Mouse (Mus musculus) neural tube, embryonic 14.5 days (tissue): ENCODE data around the gene Surf2. TPM values are rescaled to one million over a fixed set of nuclear protein-coding genes. Genes with fewer than 3 reads are reported as not detected.
"Not testable (repeated sequence)": the region's sequence is repeated elsewhere in the genome, so short reads cannot be mapped to it uniquely, and the experiment has no call there.

Experiments
- ATAC-seq: fragments of 200-750 bp; cut with Nextera tagmentation; 2 replicates; pipeline ENCODE4 v1.8.0; 2017; ENCODE audit warnings: low read depth, mild to moderate bottlenecking, moderate TSS enrichment, moderate library complexity
- H3K27ac ChIP-seq: fragments of 300-500 bp; sonication (generic); 2 replicates; pipeline ENCODE4 v1.5.1; 2014; ENCODE audit warnings: low read depth, mild to moderate bottlenecking, control low read depth, low read length, moderate library complexity, mixed read lengths
- H3K27me3 ChIP-seq: fragments of 300-500 bp; sonication (generic); 2 replicates; pipeline ENCODE4 v1.6.1; 2014; ENCODE audit warnings: low read length; ENCODE audit not compliant: control insufficient read depth, insufficient read depth
- H3K36me3 ChIP-seq: fragments of 300-500 bp; sonication (generic); 2 replicates; pipeline ENCODE4 v1.6.1; 2014; ENCODE audit warnings: low read length, mixed read lengths; ENCODE audit not compliant: control insufficient read depth, insufficient read depth
- H3K4me1 ChIP-seq: fragments of 300-500 bp; sonication (generic); 2 replicates; pipeline ENCODE4 v1.6.1; 2014; ENCODE audit warnings: low read length; ENCODE audit not compliant: control insufficient read depth, insufficient read depth
- H3K4me2 ChIP-seq: fragments of 300-500 bp; sonication (generic); 2 replicates; pipeline ENCODE4 v1.6.1; 2014; ENCODE audit warnings: mild to moderate bottlenecking, low read depth, low read length, control low read depth
- H3K4me3 ChIP-seq: fragments of 300-500 bp; sonication (generic); 2 replicates; pipeline ENCODE4 v1.5.1; 2014; ENCODE audit warnings: low read depth, low read length, control low read depth, mixed read lengths
- H3K9ac ChIP-seq: fragments of 300-500 bp; sonication (generic); replicated peaks from 2 replicates; pipeline ENCODE4 v1.6.1; 2014; ENCODE audit warnings: low read depth, mild to moderate bottlenecking, control low read depth, low read length, mixed read lengths
- H3K9me3 ChIP-seq: fragments of 300-500 bp; sonication (generic); 2 replicates; pipeline ENCODE4 v1.6.1; 2016; ENCODE audit warnings: low read length; ENCODE audit not compliant: control insufficient read depth
- WGBS: fragments of 180-500 bp; shearing (Covaris S2); extraction: QIAGEN DNeasy Blood & Tissue Kit; methylation state at CpG from one replicate; pipeline ENCODE4 v1.1.7; 2014; 5-methylcytosine and 5-hydroxymethylcytosine counted together
- polyA plus RNA-seq: library from polyadenylated mRNA; unstranded; fragments of >200 nt; fragmentation: Nextera tagmentation; extraction: Ambion mirVana; gene quantifications from 2 replicates; pipeline ENCODE4 v1.2.1, GENCODE M21; 2014

Surf2 gene
- polyA plus RNA-seq, result 46.3 and 49.5 TPM in 2 replicates

DNA sequence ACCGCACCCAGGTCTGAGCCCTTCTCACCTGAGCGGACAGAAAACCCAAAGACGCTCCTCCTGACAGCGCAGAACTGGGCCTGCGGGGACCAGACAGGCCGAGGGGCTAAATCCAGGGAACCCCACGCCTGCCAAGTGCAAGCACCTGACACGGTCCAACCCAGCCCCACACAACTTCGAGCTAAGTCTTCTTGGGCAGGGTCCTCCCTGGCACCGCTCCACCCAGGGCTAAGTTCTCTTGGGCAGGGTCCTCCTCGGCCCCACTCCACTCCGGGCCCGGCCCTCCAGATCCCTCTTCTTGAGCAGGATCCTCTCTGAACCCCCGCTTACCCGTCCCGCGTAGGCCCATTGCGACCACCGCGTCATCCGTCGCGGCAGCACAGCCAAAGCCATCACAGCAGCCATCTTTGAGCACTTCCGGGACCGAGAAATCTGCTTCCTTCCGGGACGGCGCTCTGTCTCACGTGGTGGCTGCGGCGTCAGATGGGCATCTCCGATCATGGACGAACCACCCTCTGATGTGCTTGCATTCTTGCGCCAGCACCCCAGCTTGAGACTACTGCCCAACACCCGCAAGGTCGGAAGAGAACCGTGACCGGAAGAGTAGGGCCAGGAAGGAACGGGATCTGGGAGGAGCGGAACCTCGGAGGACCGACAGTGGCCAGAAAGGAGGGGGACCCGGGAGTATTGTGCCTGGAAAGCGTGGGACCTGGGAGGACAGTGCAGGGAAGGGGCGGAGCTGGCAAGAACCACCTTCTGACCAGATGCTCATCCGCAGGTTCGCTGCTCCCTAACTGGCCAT lies at the start of gene Surf2, which contains the start of gene Surf1:
TSS of gene Surf2 (plus strand) at position 441 of the 802 bp plus-strand sequence.
TSS of gene Surf1 (minus strand) at position 604 of the 802 bp plus-strand sequence.
- Histone ChIP-seq H3K4me3 (peak within 1 kb of the TSS; percentile 71), H3K36me3 (peaks cover 52% of the 10 kb centered on the region), H3K9ac (peak within 1 kb of the TSS; percentile 69), H3K9me3 (no peaks in the 10 kb centered on the region), H3K4me1 (peaks cover 25% of the 10 kb centered on the region), H3K4me2 (peak within 1 kb of the TSS; percentile 98), H3K27me3 (no peaks in the 10 kb centered on the region), H3K27ac (peak within 1 kb of the TSS; percentile 70)
- ATAC-seq, result peak; percentile 84
- WGBS, result 2% methylated on average over 46 of the region's 47 CpGs

GRCm38 (mm10) chr2:26870666-26871065 lies 45.5 kb upstream of the Surf2 start:
- no peak overlapping the region for H3K27ac ChIP-seq
- H3K4me2 ChIP-seq, result no peak overlapping the region
- no peak overlapping the region for H3K9ac ChIP-seq
- H3K9me3 ChIP-seq, result no peaks in the 10 kb centered on the region
- WGBS, result 70% methylated on average over 6 of the region's 6 CpGs
- ATAC-seq, result no peak
- no peaks in the 10 kb centered on the region for H3K36me3 ChIP-seq
- no peaks in the 10 kb centered on the region for H3K4me1 ChIP-seq
- H3K27me3 ChIP-seq, result no peaks in the 10 kb centered on the region
- no peak overlapping the region for H3K4me3 ChIP-seq

- no peaks in the 10 kb centered on the region for H3K27me3 ChIP-seq
- H3K9ac ChIP-seq, result no peak overlapping the region
- no peak overlapping the region for H3K4me2 ChIP-seq
- no peaks in the 10 kb centered on the region for H3K9me3 ChIP-seq
- no peak overlapping the region for H3K4me3 ChIP-seq
- no peaks in the 10 kb centered on the region for H3K36me3 ChIP-seq
- H3K4me1 ChIP-seq, result no peaks in the 10 kb centered on the region
- no peak for ATAC-seq
- H3K27ac ChIP-seq, result no peak overlapping the region
Measured at GRCm38 (mm10) chr2:26878571-26878970, 37.6 kb upstream of the Surf2 start.

GRCm38 (mm10) chr2:26885541-26885940 lies 30.6 kb upstream of the Surf2 start:
- not testable (repeated sequence) for H3K27me3 ChIP-seq, H3K4me2 ChIP-seq, H3K27ac ChIP-seq, H3K9ac ChIP-seq, ATAC-seq, H3K9me3 ChIP-seq, H3K4me1 ChIP-seq, H3K4me3 ChIP-seq
- 78% methylated on average over 2 of the region's 2 CpGs for WGBS
- peaks cover 12% of the 10 kb centered on the region; the same call in 1 of the 2 replicates for H3K36me3 ChIP-seq

GRCm38 (mm10) chr2:26886170-26886569 lies 30.0 kb upstream of the Surf2 start:
- H3K9me3 ChIP-seq, H3K4me2 ChIP-seq, ATAC-seq, H3K27ac ChIP-seq, H3K27me3 ChIP-seq, H3K4me3 ChIP-seq, H3K4me1 ChIP-seq, H3K9ac ChIP-seq: not testable (repeated sequence)
- WGBS, result 62% methylated on average over 4 of the region's 4 CpGs
- peaks cover 16% of the 10 kb centered on the region; the same call in 1 of the 2 replicates for H3K36me3 ChIP-seq

- H3K4me2 ChIP-seq, result no peak overlapping the region
- H3K4me3 ChIP-seq, result no peak overlapping the region
- WGBS, result 92% methylated on average over 4 of the region's 4 CpGs
- peaks cover 62% of the 10 kb centered on the region for H3K36me3 ChIP-seq
- H3K27me3 ChIP-seq, result no peaks in the 10 kb centered on the region
- H3K9ac ChIP-seq, result no peak overlapping the region
- ATAC-seq, result no peak
- no peak overlapping the region for H3K27ac ChIP-seq
- H3K4me1 ChIP-seq, result no peaks in the 10 kb centered on the region
- H3K9me3 ChIP-seq, result no peaks in the 10 kb centered on the region
Measured at GRCm38 (mm10) chr2:26895898-26896297, 20.3 kb upstream of the Surf2 start.

DNA sequence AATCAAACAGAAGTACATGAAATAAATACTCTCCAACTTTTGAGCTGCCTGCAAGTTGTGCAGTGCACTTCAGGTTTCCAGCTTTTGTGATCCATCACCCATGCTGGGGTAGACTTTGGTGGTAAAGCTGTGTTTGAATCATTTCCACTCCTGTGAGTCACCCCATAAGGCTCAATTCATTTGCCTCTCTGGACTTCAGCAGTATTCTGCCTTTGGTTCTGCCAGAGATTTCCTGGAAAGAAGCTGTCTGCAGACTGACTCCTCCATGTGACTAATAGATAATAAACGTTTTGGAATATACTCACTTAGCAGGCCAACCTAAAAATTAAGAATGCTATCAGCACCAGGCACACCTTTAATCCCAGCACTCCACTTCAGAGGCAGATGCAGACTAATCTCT lies 15.4 kb upstream of the Surf2 start:
- H3K27me3 ChIP-seq, result no peaks in the 10 kb centered on the region
- H3K4me2 ChIP-seq, result no peak overlapping the region
- H3K4me3 ChIP-seq, result no peak overlapping the region
- H3K27ac ChIP-seq, result no peak overlapping the region
- ATAC-seq, result no peak
- no peak overlapping the region for H3K9ac ChIP-seq
- H3K9me3 ChIP-seq, result no peaks in the 10 kb centered on the region
- 85% methylated on average over 1 of the region's 1 CpGs for WGBS
- H3K4me1 ChIP-seq, result peaks cover 9% of the 10 kb centered on the region
- H3K36me3 ChIP-seq, result peaks cover 32% of the 10 kb centered on the region

GRCm38 (mm10) chr2:26901834-26902400 lies 14.2 kb upstream of the Surf2 start:
- Histone ChIP-seq H3K4me1 (peaks cover 9% of the 10 kb centered on the region), H3K27me3 (no peaks in the 10 kb centered on the region), H3K9ac (peak overlapping the region; percentile 78), H3K36me3 (peaks cover 37% of the 10 kb centered on the region), H3K4me3 (peak overlapping the region; percentile 78), H3K9me3 (no peaks in the 10 kb centered on the region), H3K4me2 (peak overlapping the region; percentile 51), H3K27ac (no peak overlapping the region)
- ATAC-seq, result no peak
- WGBS, result 12% methylated on average over 7 of the region's 7 CpGs
